Mouse (Mus musculus): ENCODE results near the gene Tmem59l.
A peak's percentile ranks its signal among the peaks of the same experiment; 100 is the strongest.

The Tmem59l gene

DNA sequence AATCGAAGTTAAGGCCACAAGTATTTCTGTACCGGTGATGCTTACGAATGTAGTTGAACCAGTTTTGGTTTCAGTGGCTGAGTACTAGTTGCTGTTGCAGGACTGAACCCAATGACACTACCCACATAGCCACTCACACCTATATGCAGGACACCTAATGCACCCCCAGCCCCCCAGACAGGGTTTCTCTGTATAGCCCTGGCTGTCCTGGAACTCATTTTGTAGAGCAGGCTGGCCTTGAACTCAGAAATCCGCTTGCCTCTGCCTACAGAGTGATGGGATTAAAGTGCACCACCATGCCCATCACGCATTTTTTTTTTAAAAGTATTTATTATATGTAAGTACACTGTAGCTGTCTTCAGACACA, 19.9 kb upstream of the Tmem59l start:
- no peak for DNase-seq (ENCODE audit: low spot score)

DNA sequence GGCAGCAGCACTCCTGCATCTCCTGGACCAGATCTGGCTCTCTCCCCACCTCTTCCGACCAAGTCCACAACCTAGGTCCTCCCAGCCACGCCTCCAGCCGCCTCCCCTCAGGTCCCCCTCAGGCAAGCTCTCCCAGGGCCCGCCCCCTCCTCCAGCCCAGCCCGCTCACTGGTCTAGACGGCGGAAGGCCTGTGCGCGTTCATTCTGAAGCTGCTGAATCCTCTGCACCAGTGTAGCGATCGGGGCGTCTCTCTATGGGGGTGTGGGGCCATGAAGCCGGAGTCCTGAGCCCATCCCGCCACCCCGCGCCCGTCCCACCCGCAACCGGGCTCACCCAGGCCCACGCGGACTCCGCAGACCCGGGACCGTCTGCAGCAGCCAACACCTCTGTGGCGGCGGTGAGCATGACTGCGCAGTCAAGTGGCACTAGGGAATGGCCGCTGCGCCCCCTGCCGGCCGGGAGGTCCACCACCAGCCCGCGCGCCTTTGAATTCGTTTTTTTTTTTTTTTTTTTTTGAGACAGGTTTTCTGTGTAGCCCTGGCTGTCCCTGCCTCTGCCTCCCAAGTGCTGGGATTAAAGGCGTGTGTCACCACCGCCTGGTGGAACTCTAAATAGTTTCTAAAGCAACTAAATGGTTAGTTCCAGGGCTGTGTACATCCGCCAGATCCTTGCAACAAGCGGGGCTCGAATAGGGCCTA, 19.3 kb upstream of the Tmem59l start, which contains the start of gene Rex1bd:
Gene Rex1bd, minus strand, starts transcription at position 425 of the 699 bp plus-strand sequence.
- DNase-seq (ENCODE audit: low spot score): peak; percentile 91

DNA sequence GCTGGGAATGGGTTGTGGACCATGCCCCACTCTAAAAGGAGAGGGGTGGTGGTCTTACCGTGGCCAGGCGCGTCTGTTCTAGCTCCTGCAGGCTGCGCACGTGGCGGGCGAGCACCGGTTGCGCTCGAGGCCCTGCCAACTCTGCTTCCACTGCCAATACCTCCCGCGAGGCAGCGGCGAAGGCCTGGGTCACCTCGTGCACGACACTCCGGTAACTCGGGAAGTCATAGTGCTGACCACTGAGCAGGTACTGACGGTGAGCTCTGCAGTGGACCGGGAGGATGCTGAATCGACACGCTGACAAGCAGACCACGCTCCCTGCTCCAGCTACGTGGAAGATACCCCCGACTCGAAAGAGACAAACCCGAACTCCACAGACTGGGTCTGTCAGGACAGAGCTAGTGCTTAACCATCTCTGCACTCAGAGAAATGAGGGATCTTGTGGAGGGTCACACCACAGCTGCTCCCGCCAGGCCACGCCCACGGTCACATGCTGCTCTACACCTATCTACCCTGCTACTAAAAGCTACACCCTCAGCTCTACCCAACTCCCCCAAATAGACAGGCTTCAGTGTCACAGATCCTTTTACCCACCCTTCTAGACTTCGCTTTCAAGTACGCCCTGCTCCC, 18.7 kb upstream of the Tmem59l start:
- DNase-seq (ENCODE audit: low spot score): no peak

DNA sequence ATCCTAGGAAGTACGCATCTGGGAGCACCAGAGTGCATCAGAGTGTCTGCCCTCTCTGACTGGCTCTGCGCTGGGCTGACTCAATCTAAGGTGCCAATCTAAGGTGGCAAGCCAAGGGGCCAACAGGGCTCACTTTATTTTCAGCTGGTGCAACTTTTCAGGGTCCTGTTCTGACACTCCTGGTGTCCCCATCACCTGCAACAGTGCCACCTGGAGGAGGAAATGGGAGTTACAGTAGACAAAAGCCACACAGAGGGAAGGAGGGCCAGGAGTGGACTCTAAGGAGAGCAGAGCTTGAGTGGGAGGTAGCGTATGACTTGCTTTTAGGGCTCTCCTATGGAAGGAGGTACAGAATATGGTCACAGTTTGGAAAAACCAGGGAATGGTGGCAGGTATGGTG, 17.7 kb upstream of the Tmem59l start:
- peak; percentile 85 for DNase-seq (ENCODE audit: low spot score)

DNA sequence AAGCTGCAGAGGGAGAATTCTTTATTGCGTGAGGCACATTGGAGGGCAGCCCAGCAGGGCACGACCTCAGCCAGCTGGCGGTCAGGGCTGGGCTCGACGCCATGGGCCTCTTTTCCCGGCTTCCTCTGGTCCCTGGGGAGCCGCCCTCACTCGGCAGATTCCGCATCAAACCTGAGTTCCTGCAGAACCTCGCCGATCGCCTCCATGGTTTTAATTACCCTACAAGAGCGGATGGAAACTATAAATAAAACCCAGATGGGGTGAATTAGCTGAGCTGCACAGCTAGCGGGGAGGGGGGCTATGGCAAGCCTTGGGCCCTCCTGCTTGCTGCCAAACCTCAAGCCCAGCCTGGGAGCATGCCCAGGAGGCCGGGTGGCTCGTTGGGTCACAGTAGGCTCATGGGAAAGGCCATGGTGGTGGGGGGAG, 17.1 kb upstream of the Tmem59l start:
- DNase-seq (ENCODE audit: low spot score): peak; percentile 56

DNA sequence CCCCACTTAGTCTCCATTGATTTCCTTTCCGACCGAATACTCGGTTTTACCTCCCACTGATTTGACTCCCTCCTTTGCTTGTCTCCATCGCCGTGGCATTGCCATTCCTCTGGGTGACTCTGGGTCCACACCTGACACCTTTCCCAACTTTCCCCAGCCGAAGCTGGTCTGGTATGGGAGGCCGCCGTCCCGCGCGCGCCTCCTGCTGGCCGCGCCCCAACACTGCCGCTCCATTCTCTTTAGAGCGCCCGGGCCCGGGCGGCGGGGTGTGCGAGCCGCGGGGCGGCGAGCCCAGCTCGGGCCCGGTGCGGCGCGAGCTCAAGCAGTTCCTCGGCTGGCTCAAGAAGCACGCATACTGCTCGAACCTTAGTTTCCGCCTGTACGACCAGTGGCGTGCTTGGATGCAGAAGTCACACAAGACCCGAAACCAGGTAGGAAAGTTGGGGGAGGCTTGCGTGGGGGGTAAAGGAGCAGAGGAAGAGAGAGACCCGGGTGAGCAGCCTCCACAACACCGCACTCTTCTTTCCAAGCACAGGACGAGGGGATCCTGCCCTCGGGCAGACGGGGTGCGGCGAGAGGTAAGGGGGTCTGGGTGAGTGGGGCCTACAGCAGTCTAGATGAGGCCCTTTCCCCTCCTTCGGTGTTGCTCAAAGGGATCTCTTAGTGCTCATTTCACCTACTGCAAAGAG, 16.0 kb upstream of the Tmem59l start:
- peak; percentile 76 for DNase-seq (ENCODE audit: low spot score)

DNA sequence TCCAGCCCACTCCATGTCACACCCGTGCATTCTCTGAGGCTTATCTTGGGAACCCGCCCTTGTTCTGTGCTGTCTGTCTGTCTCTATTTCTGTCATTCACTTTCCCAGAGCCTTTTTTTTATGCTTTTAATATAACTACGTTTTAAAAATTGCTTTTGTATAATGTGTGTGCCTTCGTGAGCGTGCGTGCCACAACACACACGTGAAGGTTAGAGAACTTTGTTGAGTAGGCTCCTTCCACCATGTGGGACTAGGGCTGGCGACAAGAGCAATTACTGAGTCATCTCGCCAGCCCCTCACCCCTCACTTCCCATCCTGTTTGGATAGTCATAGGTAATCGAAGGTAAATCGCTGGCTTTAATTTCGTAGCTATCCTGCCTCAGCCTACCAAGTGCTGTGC, 15.4 kb upstream of the Tmem59l start:
- no peak for DNase-seq (ENCODE audit: low spot score)

DNA sequence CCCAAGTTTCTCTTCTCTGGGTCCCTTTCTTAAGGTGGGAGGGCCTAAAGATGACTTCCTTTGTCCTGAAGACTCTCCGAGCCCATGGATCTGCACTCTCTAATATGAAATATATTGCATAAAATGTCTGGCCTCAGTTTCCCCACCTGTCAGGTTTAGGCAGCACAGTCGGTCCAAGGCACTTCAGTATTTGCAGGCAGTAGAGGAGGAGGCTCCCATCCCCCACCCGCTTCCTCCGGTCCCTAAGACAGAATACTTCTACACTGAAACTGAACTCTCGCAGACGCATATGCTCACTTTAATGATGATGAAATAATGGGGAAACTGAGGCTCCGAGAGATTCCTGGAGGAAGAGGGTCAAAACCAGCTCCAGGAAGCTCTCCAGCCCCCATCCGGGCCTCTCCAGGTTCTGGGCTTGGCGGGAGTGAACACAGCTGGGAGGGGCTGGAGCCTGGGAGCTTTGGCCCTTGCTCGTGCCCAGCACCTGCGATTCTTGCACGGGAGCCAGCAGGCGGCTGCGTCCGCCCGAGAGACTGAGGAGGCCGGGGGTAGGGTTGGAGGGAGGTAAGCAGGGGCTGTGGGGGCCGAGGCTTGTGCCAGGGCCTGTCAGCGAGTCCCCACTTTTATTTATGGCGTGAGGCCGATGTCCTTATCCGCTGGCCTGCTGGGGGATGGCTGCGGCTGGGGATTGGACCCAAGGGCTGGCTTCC, 14.8 kb upstream of the Tmem59l start:
- DNase-seq (ENCODE audit: low spot score): no peak

DNA sequence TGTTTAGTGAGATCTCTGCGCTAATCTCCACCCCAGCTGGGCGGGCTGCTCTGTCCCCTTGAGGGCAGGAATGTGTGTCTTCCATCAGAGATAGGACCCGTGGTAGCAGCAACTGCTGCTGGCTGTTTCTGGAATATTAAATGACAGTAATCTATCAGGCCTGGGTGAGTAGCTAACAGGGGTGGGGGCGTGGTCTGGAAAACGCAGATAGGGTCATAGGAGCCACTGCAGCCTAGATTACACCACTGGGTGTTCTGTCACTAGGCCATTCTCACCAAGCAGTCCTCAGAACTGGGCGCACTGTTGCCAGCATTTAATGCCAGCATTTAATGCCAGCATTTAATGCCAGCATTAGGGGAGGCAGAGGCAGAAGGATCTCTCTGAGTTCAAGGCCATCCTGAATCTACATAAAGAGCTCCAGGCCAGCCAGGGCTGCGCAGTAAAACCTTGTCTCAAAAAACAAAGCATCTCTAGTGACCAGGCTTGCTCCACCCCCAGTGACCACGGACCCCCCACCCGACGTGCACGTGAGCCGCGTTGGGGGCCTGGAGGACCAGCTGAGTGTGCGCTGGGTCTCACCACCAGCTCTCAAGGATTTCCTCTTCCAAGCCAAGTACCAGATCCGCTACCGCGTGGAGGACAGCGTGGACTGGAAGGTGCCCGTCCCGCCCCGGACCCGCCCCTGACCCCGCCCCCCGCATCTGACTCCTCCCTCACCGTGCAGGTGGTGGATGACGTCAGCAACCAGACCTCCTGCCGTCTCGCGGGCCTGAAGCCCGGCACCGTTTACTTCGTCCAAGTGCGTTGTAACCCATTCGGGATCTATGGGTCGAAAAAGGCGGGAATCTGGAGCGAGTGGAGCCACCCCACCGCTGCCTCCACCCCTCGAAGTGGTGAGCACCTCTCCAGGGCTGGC, 13.5 kb upstream of the Tmem59l start:
- DNase-seq (ENCODE audit: low spot score): no peak

DNA sequence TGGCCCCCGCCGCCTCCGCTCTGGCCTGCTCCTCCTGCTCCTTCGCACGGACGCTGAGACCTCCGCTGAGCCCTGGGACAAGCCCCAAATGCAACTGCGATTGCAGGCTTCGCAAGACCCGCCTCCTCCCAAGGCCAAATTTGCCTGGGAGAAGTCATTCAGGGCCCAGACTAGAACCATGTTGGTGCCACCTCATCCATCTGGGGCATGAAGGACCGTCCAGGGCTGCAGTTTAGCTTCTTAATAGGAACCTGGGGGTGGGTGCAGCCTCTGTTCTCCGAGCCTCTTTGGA, 8.6 kb upstream of the Tmem59l start:
- DNase-seq (ENCODE audit: low spot score): no peak

DNA sequence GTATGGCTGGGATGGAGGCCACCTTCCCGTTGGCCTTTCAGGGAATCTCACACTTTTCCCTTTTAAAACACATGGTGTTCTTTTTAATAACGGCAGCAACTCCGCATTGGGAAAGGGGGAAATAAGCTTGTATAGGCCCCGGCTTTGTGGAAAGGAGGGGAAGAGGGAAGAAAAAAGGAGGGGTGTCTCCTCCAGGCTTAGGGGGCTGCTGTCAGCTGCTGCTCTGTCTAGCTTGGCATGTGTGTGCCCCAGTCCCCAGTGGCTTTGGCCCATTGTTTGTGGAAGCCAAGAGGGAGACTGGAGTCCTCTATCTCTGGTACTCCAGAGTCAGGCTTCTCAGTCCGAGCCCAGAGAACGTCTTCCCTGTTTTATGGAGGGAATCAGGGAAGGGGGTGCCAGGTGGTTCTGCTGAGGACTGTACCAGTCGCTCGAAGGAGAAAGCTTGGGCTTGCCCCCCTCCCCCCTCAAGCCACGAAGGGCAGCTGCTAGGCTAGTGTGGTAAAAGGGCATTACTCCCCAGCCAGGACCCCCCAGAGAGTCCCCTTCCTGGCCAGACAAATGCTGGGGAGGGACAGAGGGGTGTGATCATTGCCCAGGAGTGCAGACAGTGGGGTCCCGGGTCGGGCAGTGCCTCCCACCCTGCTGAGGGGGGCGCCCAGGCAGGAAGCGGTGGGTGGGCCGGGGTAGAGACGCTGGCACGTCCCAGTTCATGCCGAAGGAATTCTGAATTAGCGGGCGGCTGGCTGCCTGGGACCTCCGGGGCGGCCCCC, 8.0 kb upstream of the Tmem59l start:
- DNase-seq (ENCODE audit: low spot score): no peak

DNA sequence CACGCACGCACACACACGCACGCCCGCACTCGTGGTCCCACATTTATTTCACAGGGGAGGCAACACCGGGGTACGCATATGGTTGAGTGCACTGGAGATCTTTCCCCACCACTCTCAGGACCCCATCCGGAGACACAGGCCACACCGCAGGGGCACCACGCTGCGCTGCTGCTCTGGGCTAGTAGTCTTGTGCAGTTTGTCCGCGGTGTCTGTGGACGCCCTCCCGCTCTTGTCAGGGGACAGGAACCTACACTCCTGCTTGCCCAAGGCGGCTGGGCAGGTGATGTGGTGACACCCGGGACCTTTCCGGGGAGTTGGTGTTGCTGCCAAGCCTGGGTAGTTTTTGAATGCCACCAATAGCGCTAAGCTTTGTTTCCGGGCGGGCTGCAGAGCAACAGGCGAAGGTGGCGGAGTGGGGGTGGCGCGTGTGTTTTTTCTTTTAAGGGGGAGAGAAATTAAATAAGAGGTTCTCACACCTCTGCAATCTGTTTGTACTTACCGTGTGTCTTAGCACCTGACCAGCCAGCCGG, 7.3 kb upstream of the Tmem59l start:
- no peak for DNase-seq (ENCODE audit: low spot score)

DNA sequence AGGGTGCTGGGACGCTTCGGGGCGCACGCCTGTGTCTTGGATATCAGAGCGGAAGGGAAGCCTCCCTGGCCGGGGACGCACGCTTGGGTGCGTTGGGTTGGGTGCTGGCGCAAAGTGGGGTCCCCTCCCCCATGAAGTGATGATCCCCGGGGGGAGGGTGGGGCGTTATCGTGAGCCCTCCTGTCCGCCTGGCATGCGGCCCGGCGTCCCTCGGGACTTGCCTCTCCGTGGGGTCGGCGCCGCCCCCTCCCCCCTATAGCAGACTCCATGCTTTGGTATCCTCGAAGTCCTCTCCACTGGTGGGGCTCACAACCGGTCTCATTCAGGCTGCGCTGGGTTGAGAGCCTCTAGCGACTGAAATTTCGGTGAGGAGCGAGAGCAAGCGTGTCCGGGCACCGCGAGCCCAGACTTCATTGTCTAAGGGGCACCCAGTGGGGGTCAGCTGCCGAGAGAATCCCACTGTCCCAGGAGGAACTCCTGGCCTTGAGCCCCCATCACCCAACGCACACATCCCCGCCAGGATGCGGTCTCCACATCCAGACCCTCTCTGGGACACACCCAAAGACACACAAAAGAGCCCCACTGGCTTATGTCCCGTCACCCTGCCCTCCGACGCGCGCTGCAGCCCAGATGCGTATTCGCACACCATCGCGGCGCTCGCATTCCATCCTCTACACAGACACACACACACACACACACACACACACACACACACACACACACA, 6.7 kb upstream of the Tmem59l start:
- DNase-seq (ENCODE audit: low spot score): no peak

DNA sequence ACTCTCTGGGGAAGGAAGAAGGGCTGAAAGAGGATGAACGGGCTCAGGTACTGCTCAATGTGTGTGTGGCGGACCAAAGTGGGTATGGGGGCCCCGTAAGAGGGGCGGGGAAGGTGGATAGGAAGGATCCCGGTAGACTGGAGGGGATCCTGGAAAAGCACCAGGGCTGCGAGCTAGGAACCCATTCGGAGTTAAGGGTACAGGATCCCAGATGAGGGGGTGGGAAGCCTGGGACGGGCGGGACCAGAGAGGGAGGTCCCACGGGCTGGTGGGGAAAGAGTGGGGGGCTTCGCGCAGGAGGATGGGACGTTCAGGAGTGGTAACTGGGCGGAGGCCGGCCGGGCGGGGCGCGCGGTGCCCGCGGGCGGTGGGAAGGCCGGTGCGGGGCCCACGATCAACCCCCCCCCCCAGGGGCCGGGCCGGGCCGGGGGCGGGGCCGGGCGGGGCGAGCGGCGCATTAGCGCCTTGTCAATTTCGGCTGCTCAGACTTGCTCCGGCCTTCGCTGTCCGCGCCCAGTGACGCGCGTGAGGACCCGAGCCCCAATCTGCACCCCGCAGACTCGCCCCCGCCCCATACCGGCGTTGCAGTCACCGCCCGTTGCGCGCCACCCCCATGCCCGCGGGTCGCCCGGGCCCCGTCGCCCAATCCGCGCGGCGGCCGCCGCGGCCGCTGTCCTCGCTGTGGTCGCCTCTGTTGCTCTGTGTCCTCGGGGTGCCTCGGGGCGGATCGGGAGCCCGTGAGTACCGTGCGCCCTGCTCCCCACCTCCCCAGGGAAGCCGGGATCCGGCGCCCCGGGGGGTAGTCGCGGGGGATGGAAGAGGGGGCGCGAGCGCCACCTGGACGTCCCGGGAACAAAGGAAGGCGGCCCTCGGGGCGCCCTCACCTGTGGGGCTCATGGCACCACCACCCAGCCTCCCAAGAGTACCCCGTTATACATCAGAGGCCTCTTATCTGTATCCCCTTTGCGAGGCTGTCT, 5.8 kb upstream of the Tmem59l start, which contains the start of gene Crlf1:
Gene Crlf1, plus strand, starts transcription at position 495 of the 977 bp plus-strand sequence.
- DNase-seq (ENCODE audit: low spot score): no peak

DNA sequence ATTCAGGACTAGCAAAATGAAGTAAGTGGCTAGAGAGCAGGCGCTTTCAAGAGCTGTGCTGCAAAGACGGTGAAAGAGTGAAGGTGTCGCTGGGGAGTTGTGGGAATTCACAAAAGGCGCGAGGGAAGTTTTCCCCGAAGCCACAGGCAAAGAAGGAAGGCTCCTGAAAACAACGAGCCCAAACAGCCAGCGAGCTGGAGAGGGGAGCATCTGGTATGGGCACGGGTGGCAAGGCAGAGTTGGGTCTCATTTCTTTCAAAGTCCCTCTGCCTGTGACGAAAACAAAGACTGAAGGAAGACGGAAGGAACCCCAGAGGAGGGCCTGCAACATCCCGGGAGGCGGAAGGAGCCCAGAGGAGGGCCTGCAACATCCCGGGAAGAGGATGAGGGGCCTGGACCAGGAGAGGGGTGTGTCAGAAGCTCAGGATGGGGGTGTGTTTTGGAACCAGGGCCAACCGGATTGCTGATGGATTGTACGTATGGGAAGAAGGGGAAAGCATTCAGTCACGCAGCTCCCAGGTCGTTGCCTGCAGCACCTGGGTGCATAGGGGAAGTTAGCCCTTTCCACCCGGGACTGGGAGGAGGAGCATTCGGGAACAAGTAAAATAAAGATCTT, 3.8 kb upstream of the Tmem59l start:
- DNase-seq (ENCODE audit: low spot score): no peak

DNA sequence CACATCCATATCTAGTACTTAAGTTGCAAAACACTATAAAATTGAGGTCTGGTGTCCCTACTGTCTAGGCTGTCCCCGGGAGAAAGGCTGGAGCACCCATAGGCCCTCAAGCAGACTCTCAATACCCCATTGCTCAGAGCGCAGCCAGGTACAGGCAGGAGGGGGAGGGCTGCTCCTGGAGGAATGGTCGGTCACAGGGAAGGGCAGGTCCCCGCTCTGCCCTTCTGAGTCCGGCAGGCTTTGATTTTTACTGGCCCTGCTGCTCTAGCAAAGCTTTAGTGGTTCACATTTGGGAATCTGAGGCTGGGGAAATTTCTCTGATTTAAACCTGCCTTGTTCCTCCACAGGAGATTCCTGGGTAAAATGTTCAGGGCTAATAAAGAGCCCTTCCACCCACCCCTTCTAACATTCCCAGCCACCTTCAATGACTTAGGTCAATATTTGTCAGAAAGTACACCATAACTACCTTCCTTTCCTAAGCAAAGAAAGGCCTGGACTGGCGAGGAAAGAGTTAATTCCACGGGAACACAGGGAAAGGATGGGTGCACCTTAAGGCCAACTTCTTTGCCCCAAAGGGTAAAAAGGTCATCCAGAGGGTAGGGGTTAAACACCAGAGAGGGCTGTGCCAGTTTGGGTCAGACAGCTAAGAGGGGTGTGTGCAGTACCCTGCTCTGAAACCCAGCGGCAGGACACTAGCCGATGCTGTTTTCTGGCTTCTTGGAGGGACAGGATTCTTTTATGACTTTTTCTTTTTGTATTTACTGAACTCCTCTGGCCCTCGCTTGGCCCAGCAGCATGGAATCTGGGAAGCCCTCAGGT, 3.1 kb upstream of the Tmem59l start:
- no peak for DNase-seq (ENCODE audit: low spot score)

DNA sequence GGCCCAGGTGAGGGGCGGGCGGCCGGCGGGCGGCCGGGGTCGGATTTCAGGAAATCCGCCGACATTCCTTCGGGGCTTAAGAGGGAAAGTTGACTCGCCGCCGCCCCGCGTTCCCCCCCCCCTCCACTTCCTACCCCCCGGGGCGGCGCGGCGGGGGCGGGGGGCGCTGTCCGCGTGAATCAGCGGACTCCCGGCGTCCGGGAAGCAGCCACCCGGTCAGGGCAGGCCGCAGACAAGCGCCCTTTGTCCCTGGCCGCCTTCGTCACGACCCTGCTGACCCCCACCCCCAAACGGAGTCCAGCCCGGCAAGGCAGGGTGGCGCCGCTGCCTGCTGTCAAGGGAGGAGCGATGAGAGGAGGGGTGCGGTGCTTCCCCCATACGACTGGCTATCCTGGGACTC, 2.4 kb upstream of the Tmem59l start:
- DNase-seq (ENCODE audit: low spot score): no peak

Measured in ovary, postnatal 14 days (tissue).